Mouse (Mus musculus) B cell, adult (primary cell): ENCODE results near the gene Trpc4ap. TPM values are rescaled to one million over a fixed set of nuclear protein-coding genes. Genes with fewer than 3 reads are reported as not detected.

Experiments used
- total RNA-seq: library from RNA; stranded (reverse); gene quantifications from 4 replicates; pipeline ENCODE4 v1.2.4, GENCODE M21; 2023; ENCODE audit not compliant: inconsistent age

Trpc4ap gene
- total RNA-seq = 151 to 173 TPM (median 162 TPM) in 4 replicates

GRCm38 (mm10) chr2:155691723-155692493, at the start of gene Trpc4ap:
Trpc4ap (minus strand) TSS chr2:155692384.

GRCm38 (mm10) chr2:155735766-155736165, 43.6 kb upstream of the Trpc4ap start, which contains the start of gene Gm17581:
Gm17581 (minus strand) TSS chr2:155735866.

GRCm38 (mm10) chr2:155729158-155729645, 37.0 kb upstream of the Trpc4ap start, which contains the start of gene Edem2:
Edem2 (minus strand) TSS chr2:155729475.

GRCm38 (mm10) chr2:155610978-155611377, 81.2 kb downstream of the Trpc4ap start, which contains the start of gene Myh7b:
Myh7b (plus strand) TSS chr2:155611212.

GRCm38 (mm10) chr2:155592137-155592853, 99.9 kb downstream of the Trpc4ap start, which contains the start of gene Gss:
Gss (minus strand) TSS chr2:155592810.

Other genes starting within 250 kb of the Trpc4ap start
- gene Ncoa6, start 218.5 kb downstream of the Trpc4ap start, total RNA-seq = 57.2 to 64.8 TPM (median 61.7 TPM) in 4 replicates
- 2.5 to 4.5 TPM (median 3.1 TPM) in 4 replicates for gene Acss2, start 174.4 kb downstream of the Trpc4ap start, total RNA-seq
- gene Ggt7, start 174.1 kb downstream of the Trpc4ap start, total RNA-seq = 0.45 to 1.1 TPM in 2 of 4 replicates, not detected in the others
- gene Gss, start 99.6 kb downstream of the Trpc4ap start, total RNA-seq = 8.4 to 13.3 TPM (median 11.0 TPM) in 4 replicates
- gene Myh7b, start 81.2 kb downstream of the Trpc4ap start, total RNA-seq = not detected in 4 replicates
- gene Edem2, start 37.1 kb upstream of the Trpc4ap start, total RNA-seq = 34.6 to 41.1 TPM (median 37.6 TPM) in 4 replicates
- gene Gm17581, start 43.5 kb upstream of the Trpc4ap start, total RNA-seq = not detected in 4 replicates
- not detected in 4 replicates for gene Procr, start 58.7 kb upstream of the Trpc4ap start, total RNA-seq
- not detected in 4 replicates for gene Mmp24, start 83.0 kb upstream of the Trpc4ap start, total RNA-seq
- 23.6 to 27.8 TPM (median 24.7 TPM) in 4 replicates for gene BC029722, start 127.0 kb upstream of the Trpc4ap start, total RNA-seq
- gene Eif6, start 134.5 kb upstream of the Trpc4ap start, total RNA-seq = 87.8 to 99.3 TPM (median 93.3 TPM) in 4 replicates
- 0.15 to 0.33 TPM (median 0.26 TPM) in 3 of 4 replicates, not detected in the other for gene Fam83c, start 142.5 kb upstream of the Trpc4ap start, total RNA-seq
- 27.6 to 43.5 TPM (median 29.5 TPM) in 4 replicates for gene Uqcc1, start 237.9 kb upstream of the Trpc4ap start, total RNA-seq
- not detected in 4 replicates for gene Gm15557, start 248.3 kb upstream of the Trpc4ap start, total RNA-seq